Mouse (Mus musculus) erythroblast, embryonic 14.5 days (primary cell): ENCODE data around the gene Cdk5.

Experiments
- GATA1 ChIP-seq: IDR thresholded peaks from 2 replicates; pipeline ENCODE4 v1.6.1; 2012; ENCODE audit warnings: low read length, inconsistent platforms, mixed read lengths
- TAL1 ChIP-seq: IDR thresholded peaks from 3 replicates; pipeline ENCODE4 v1.6.1; 2012; ENCODE audit warnings: low read length, inconsistent platforms, mixed read lengths

DNA sequence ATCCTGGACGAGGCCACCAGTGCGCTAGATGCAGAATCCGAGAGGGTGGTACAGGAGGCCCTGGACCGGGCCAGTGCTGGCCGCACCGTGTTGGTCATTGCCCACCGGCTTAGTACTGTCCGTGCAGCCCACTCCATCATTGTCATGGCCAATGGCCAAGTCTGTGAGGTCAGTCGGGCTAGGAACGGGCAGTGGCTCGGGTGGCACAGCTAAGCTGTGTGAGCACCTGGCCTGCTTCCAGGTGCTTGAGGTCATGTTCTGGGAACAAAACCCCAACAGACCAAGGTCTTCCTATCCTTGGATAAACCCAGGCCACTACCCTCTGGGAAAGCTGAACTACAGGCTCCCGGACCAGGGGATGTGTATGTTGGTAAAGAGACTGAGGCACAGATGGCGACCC is 14.7 kb downstream of the Cdk5 start:
- TF ChIP-seq GATA1 (no peak), TAL1 (no peak)
